Mouse (Mus musculus) heart, adult 18-20 months (tissue): ENCODE data around the gene Sf3b1. TPM values are rescaled to one million over a fixed set of nuclear protein-coding genes. Genes with fewer than 3 reads are reported as not detected.
"Not testable (repeated sequence)": the region's sequence is repeated elsewhere in the genome, so short reads cannot be mapped to it uniquely, and the experiment has no call there.

Source experiments
- DNase-seq, 2 experiments: peaks; one replicate each; pipeline ENCODE4 v3.0.0; 2021 to 2022; ENCODE audit warnings: mixed read lengths in 1 of 2
- total RNA-seq, 2 experiments: library from RNA; stranded (reverse); gene quantifications; 2 replicates each; pipeline ENCODE4 v1.2.3; 2021

The Sf3b1 gene
- total RNA-seq, 2 experiments from 2014 or later: 66.1 to 77.2 TPM

GRCm38 (mm10) chr1:55028512-55029249, 1.4 kb upstream of the Sf3b1 start:
- peak in 1 of 2 experiments; percentile 67 for DNase-seq

- DNase-seq: no peak
These were observed 685 bp upstream of the Sf3b1 start for GRCm38 (mm10) chr1:55027966-55028365.

- no peak for DNase-seq
These were observed 633 bp downstream of the Sf3b1 start for GRCm38 (mm10) chr1:55026444-55027252.

- DNase-seq: peak; percentile 48 to 54
These were observed 1.4 kb downstream of the Sf3b1 start for GRCm38 (mm10) chr1:55025656-55026430.

- DNase-seq: no peak
These were observed 5.4 kb downstream of the Sf3b1 start for GRCm38 (mm10) chr1:55021907-55022306.

- DNase-seq: no peak
These were observed 14.8 kb downstream of the Sf3b1 start for GRCm38 (mm10) chr1:55012513-55012912.

GRCm38 (mm10) chr1:55008313-55008712, 19.0 kb downstream of the Sf3b1 start:
- DNase-seq: not testable (repeated sequence)

- no peak for DNase-seq
These were observed 33.7 kb downstream of the Sf3b1 start for GRCm38 (mm10) chr1:54993581-54993980.

- no peak for DNase-seq
These were observed 41.0 kb downstream of the Sf3b1 start for GRCm38 (mm10) chr1:54986248-54986647.

- no peak for DNase-seq
These were observed 41.5 kb downstream of the Sf3b1 start for GRCm38 (mm10) chr1:54985831-54986230.

- no peak for DNase-seq
These were observed 43.1 kb downstream of the Sf3b1 start for GRCm38 (mm10) chr1:54984154-54984553.

GRCm38 (mm10) chr1:54983339-54983738, 43.9 kb downstream of the Sf3b1 start:
- peak; percentile 18 to 50 for DNase-seq

GRCm38 (mm10) chr1:54982636-54983035, 44.6 kb downstream of the Sf3b1 start:
- no peak for DNase-seq

- peak in 1 of 2 experiments; percentile 36 for DNase-seq
These were observed 47.9 kb downstream of the Sf3b1 start for GRCm38 (mm10) chr1:54979226-54979984.

GRCm38 (mm10) chr1:54971687-54972404, 55.4 kb downstream of the Sf3b1 start:
- DNase-seq: no peak

- no peak for DNase-seq
These were observed 60.4 kb downstream of the Sf3b1 start for GRCm38 (mm10) chr1:54966858-54967257.

- no peak for DNase-seq
These were observed 61.9 kb downstream of the Sf3b1 start for GRCm38 (mm10) chr1:54965159-54965995.

GRCm38 (mm10) chr1:54961724-54962123, 65.6 kb downstream of the Sf3b1 start:
- no peak for DNase-seq

GRCm38 (mm10) chr1:54960613-54961165, 66.6 kb downstream of the Sf3b1 start:
- DNase-seq: no peak

GRCm38 (mm10) chr1:54958525-54958924, 68.8 kb downstream of the Sf3b1 start:
- no peak for DNase-seq
